Mouse (Mus musculus): ENCODE data around the gene Dhcr7. TPM values are rescaled to one million over a fixed set of nuclear protein-coding genes. Genes with fewer than 3 reads are reported as not detected.

Gene Dhcr7
- polyA plus RNA-seq, 1 experiment from 2014 or later = 10.8 TPM

- ATAC-seq (no peak), DNase-seq (ENCODE audit: low spot score) (no peak)
- no peak overlapping the region for H3K4me3 ChIP-seq (ENCODE audit: low read depth, low read length)
- H3K27me3 ChIP-seq (replicated peaks; ENCODE audit: insufficient read depth, low read length) = no peaks in the 10 kb centered on the region
- no peaks in the 10 kb centered on the region for H3K4me1 ChIP-seq (ENCODE audit: insufficient read depth, low read depth, low read length)
- no peak for TF ChIP-seq EP300 (IDR thresholded peaks at IDR 0.05)
- TF ChIP-seq CTCF (IDR thresholded peaks at IDR 0.05) = no peak
- WGBS = 84% methylated on average over 3 of the region's 3 CpGs
- H3K9ac ChIP-seq (replicated peaks; ENCODE audit: low read depth) = no peak overlapping the region
- peaks cover 7% of the 10 kb centered on the region; the same call in 1 of the 2 replicates for H3K36me3 ChIP-seq (ENCODE audit: insufficient read depth, low read length)
- no peak overlapping the region for H3K4me2 ChIP-seq (replicated peaks; ENCODE audit: low read depth, low read length)
- H3K27ac ChIP-seq (ENCODE audit: low read length) = no peak overlapping the region
- no peaks in the 10 kb centered on the region for H3K9me3 ChIP-seq (ENCODE audit: low read length)
These were observed 14.9 kb downstream of the Dhcr7 start for GRCm38 (mm10) chr7:143837705-143838358.

- no peak overlapping the region for H3K4me2 ChIP-seq (replicated peaks; ENCODE audit: low read depth, low read length)
- H3K9me3 ChIP-seq (ENCODE audit: low read length) = no peaks in the 10 kb centered on the region
- H3K27ac ChIP-seq (ENCODE audit: low read length) = no peak overlapping the region
- no peak overlapping the region for H3K4me3 ChIP-seq (ENCODE audit: low read depth, low read length)
- no peaks in the 10 kb centered on the region for H3K27me3 ChIP-seq (replicated peaks; ENCODE audit: insufficient read depth, low read length)
- H3K36me3 ChIP-seq (ENCODE audit: insufficient read depth, low read length) = peaks cover 7% of the 10 kb centered on the region; the same call in 1 of the 2 replicates
- DNase-seq (ENCODE audit: low spot score) (no peak), ATAC-seq (no peak)
- no peak overlapping the region for H3K9ac ChIP-seq (replicated peaks; ENCODE audit: low read depth)
- TF ChIP-seq EP300 (IDR thresholded peaks at IDR 0.05) (no peak), CTCF (IDR thresholded peaks at IDR 0.05) (no peak)
- WGBS = 86% methylated on average over 5 of the region's 5 CpGs
- no peaks in the 10 kb centered on the region for H3K4me1 ChIP-seq (ENCODE audit: insufficient read depth, low read depth, low read length)
These were observed 17.2 kb downstream of the Dhcr7 start for GRCm38 (mm10) chr7:143840121-143840520.

GRCm38 (mm10) chr7:143841301-143841700, 18.4 kb downstream of the Dhcr7 start:
- no peak for TF ChIP-seq CTCF (IDR thresholded peaks at IDR 0.05)
- TF ChIP-seq EP300 (IDR thresholded peaks at IDR 0.05) = no peak
- Histone ChIP-seq H3K9me3 (ENCODE audit: low read length) (no peaks in the 10 kb centered on the region), H3K27me3 (replicated peaks; ENCODE audit: insufficient read depth, low read length) (no peaks in the 10 kb centered on the region), H3K4me3 (ENCODE audit: low read depth, low read length) (no peak overlapping the region), H3K4me2 (replicated peaks; ENCODE audit: low read depth, low read length) (no peak overlapping the region), H3K36me3 (ENCODE audit: insufficient read depth, low read length) (peaks cover 12% of the 10 kb centered on the region; the same call in 1 of the 2 replicates), H3K27ac (ENCODE audit: low read length) (no peak overlapping the region), H3K9ac (replicated peaks; ENCODE audit: low read depth) (no peak overlapping the region), H3K4me1 (ENCODE audit: insufficient read depth, low read depth, low read length) (no peaks in the 10 kb centered on the region)
- 94% methylated on average over 8 of the region's 8 CpGs for WGBS
- DNase-seq (ENCODE audit: low spot score) (no peak), ATAC-seq (no peak)

- no peak overlapping the region for H3K9ac ChIP-seq (replicated peaks; ENCODE audit: low read depth)
- no peak for DNase-seq (ENCODE audit: low spot score)
- no peak for TF ChIP-seq EP300 (IDR thresholded peaks at IDR 0.05)
- no peak for TF ChIP-seq CTCF (IDR thresholded peaks at IDR 0.05)
- H3K27ac ChIP-seq (ENCODE audit: low read length) = no peak overlapping the region
- no peaks in the 10 kb centered on the region for H3K4me1 ChIP-seq (ENCODE audit: insufficient read depth, low read depth, low read length)
- peaks cover 5% of the 10 kb centered on the region; the same call in 1 of the 2 replicates for H3K36me3 ChIP-seq (ENCODE audit: insufficient read depth, low read length)
- no peak for ATAC-seq
- H3K4me3 ChIP-seq (ENCODE audit: low read depth, low read length) = no peak overlapping the region
- no peaks in the 10 kb centered on the region for H3K9me3 ChIP-seq (ENCODE audit: low read length)
- no peak overlapping the region for H3K4me2 ChIP-seq (replicated peaks; ENCODE audit: low read depth, low read length)
- 87% methylated on average over 5 of the region's 5 CpGs for WGBS
- no peaks in the 10 kb centered on the region for H3K27me3 ChIP-seq (replicated peaks; ENCODE audit: insufficient read depth, low read length)
These were observed 25.3 kb downstream of the Dhcr7 start for GRCm38 (mm10) chr7:143848127-143848767.

GRCm38 (mm10) chr7:143848768-143849482, 26.0 kb downstream of the Dhcr7 start:
- Histone ChIP-seq H3K27ac (ENCODE audit: low read length) (no peak overlapping the region), H3K9ac (replicated peaks; ENCODE audit: low read depth) (no peak overlapping the region), H3K27me3 (replicated peaks; ENCODE audit: insufficient read depth, low read length) (no peaks in the 10 kb centered on the region), H3K36me3 (ENCODE audit: insufficient read depth, low read length) (0 out of 2 replicates have a peak, but pooled peaks cover 5% of the 10 kb centered on the region), H3K4me3 (ENCODE audit: low read depth, low read length) (no peak overlapping the region), H3K4me2 (replicated peaks; ENCODE audit: low read depth, low read length) (no peak overlapping the region), H3K4me1 (ENCODE audit: insufficient read depth, low read depth, low read length) (no peaks in the 10 kb centered on the region), H3K9me3 (ENCODE audit: low read length) (no peaks in the 10 kb centered on the region)
- no peak for ATAC-seq
- no peak for DNase-seq (ENCODE audit: low spot score)
- 93% methylated on average over 6 of the region's 8 CpGs for WGBS
- no peak for TF ChIP-seq EP300 (IDR thresholded peaks at IDR 0.05)
- TF ChIP-seq CTCF (IDR thresholded peaks at IDR 0.05) = no peak

- 76% methylated on average over 2 of the region's 2 CpGs for WGBS
- no peaks in the 10 kb centered on the region for H3K27me3 ChIP-seq (replicated peaks; ENCODE audit: insufficient read depth, low read length)
- H3K4me2 ChIP-seq (replicated peaks; ENCODE audit: low read depth, low read length) = no peak within 1 kb of the TSS
- no peaks in the 10 kb centered on the region for H3K36me3 ChIP-seq (ENCODE audit: insufficient read depth, low read length)
- H3K4me3 ChIP-seq (ENCODE audit: low read depth, low read length) = no peak within 1 kb of the TSS
- no peaks in the 10 kb centered on the region for H3K9me3 ChIP-seq (ENCODE audit: low read length)
- TF ChIP-seq EP300 (IDR thresholded peaks at IDR 0.05) (no peak), CTCF (IDR thresholded peaks at IDR 0.05) (no peak)
- H3K9ac ChIP-seq (replicated peaks; ENCODE audit: low read depth) = no peak within 1 kb of the TSS
- ATAC-seq (no peak), DNase-seq (ENCODE audit: low spot score) (no peak)
- H3K27ac ChIP-seq (ENCODE audit: low read length) = no peak within 1 kb of the TSS
- H3K4me1 ChIP-seq (ENCODE audit: insufficient read depth, low read depth, low read length) = no peaks in the 10 kb centered on the region
These were observed 43.6 kb downstream of the Dhcr7 start, which contains the start of gene Gm498 for GRCm38 (mm10) chr7:143866538-143866937. Gm498 (plus strand) TSS chr7:143866838.

Data from lung, postnatal 0 days (tissue).